Mouse (Mus musculus) ovary, postnatal 10 days (tissue): ENCODE data around the gene Tnfsf4.

Source experiments
- DNase-seq: peaks from one replicate; pipeline ENCODE4 v3.0.0; 2022; ENCODE audit warnings: low spot score

Tnfsf4 gene

GRCm38 (mm10) chr1:161452250-161452649 is 57.0 kb downstream of the Tnfsf4 start:
- no peak for DNase-seq

GRCm38 (mm10) chr1:161463388-161464085 is 68.3 kb downstream of the Tnfsf4 start:
- no peak for DNase-seq
